Mouse (Mus musculus) kidney, embryonic 16.5 days (tissue): ENCODE measurements around the gene Tmc7. TPM values are rescaled to one million over a fixed set of nuclear protein-coding genes. Genes with fewer than 3 reads are reported as not detected.

Experiments used
- ATAC-seq: fragments of 200-750 bp; cut with Nextera tagmentation; 2 replicates; pipeline ENCODE4 v1.8.0; 2017; ENCODE audit warnings: moderate TSS enrichment; ENCODE audit not compliant: low FRiP score, low TSS enrichment
- H3K27ac ChIP-seq: fragments of 300-500 bp; sonication (generic); 2 replicates; pipeline ENCODE4 v1.5.1; 2014; ENCODE audit warnings: low read length
- H3K27me3 ChIP-seq: fragments of 300-500 bp; sonication (generic); 2 replicates; pipeline ENCODE4 v1.6.1; 2014; ENCODE audit warnings: low read length, control low read depth, mixed read lengths; ENCODE audit not compliant: insufficient read depth
- H3K36me3 ChIP-seq: fragments of 300-500 bp; sonication (generic); 2 replicates; pipeline ENCODE4 v1.6.1; 2014; ENCODE audit warnings: low read length, control low read depth, mixed read lengths; ENCODE audit not compliant: insufficient read depth
- H3K4me1 ChIP-seq: fragments of 300-500 bp; sonication (generic); 2 replicates; pipeline ENCODE4 v1.6.1; 2014; ENCODE audit warnings: low read length, control low read depth, mixed read lengths; ENCODE audit not compliant: insufficient read depth
- H3K4me2 ChIP-seq: fragments of 300-500 bp; sonication (generic); replicated peaks from 2 replicates; pipeline ENCODE4 v1.6.1; 2014; ENCODE audit warnings: low read depth, low read length
- H3K4me3 ChIP-seq: fragments of 300-500 bp; sonication (generic); 2 replicates; pipeline ENCODE4 v1.5.1; 2014; ENCODE audit warnings: mild to moderate bottlenecking, low read length
- H3K9ac ChIP-seq: fragments of 300-500 bp; sonication (generic); replicated peaks from 2 replicates; pipeline ENCODE4 v1.6.1; 2014; ENCODE audit warnings: low read length
- H3K9me3 ChIP-seq: fragments of 300-500 bp; sonication (generic); 2 replicates; pipeline ENCODE4 v1.6.1; 2016; ENCODE audit warnings: low read length, control low read depth
- WGBS: fragments of 180-500 bp; shearing (Covaris S2); extraction: QIAGEN DNeasy Blood & Tissue Kit; methylation state at CpG from one replicate; pipeline ENCODE4 v1.1.7; 2014; 5-methylcytosine and 5-hydroxymethylcytosine counted together
- polyA plus RNA-seq: library from polyadenylated mRNA; unstranded; fragments of >200 nt; fragmentation: Nextera tagmentation; extraction: Ambion mirVana; gene quantifications from 2 replicates; pipeline ENCODE4 v1.2.1, GENCODE M21; 2015

The Tmc7 gene
- polyA plus RNA-seq, 1 experiment from 2014 or later = 2.6 TPM

DNA sequence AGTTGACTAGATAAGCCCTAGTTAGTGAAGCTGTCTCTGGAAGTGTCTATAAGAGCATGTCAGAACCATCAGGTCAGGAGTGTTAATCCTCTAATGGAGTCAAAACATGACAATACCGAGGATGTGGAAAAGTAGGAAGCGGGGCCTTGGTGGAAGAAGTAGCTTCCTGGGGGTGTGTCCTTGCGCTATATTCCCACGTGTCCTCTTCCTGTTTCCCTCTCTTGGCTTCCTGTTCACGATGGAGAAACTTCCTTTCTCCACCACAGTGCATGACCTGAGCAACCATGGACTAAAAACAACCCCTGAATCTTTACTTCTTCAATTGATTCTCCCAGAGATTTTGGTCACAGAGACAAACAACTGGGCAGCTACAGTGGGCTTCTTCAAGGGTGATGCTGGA lies 62.5 kb downstream of the Tmc7 start:
- Histone ChIP-seq H3K4me2 (no peak overlapping the region), H3K4me3 (no peak overlapping the region), H3K36me3 (peaks cover 27% of the 10 kb centered on the region), H3K4me1 (no peaks in the 10 kb centered on the region; the same call in 1 of the 2 replicates), H3K9me3 (no peaks in the 10 kb centered on the region), H3K9ac (no peak overlapping the region), H3K27ac (no peak overlapping the region), H3K27me3 (no peaks in the 10 kb centered on the region)
- 80% methylated on average over 5 of the region's 5 CpGs for WGBS
- no peak for ATAC-seq

DNA sequence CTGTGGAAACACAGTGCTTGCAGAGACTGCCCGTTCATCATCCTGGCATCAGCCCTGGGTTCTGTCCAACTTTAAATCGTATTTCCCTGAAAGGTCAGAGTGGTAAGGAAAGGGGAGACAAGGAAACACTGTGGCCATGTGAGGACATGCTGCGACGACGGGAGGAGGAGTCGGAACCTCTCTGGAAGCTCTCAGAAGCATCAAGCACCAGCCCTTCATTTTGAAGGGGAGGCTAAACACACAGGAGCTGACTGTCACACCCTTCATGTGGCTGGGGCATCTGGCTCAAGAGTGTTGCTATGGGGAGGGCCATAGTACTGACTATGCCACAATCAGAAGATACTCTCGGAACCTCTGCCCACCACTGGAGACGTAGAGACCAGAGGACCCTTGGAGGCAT lies 64.9 kb downstream of the Tmc7 start:
- 80% methylated on average over 8 of the region's 8 CpGs for WGBS
- H3K4me2 ChIP-seq = no peak overlapping the region

DNA sequence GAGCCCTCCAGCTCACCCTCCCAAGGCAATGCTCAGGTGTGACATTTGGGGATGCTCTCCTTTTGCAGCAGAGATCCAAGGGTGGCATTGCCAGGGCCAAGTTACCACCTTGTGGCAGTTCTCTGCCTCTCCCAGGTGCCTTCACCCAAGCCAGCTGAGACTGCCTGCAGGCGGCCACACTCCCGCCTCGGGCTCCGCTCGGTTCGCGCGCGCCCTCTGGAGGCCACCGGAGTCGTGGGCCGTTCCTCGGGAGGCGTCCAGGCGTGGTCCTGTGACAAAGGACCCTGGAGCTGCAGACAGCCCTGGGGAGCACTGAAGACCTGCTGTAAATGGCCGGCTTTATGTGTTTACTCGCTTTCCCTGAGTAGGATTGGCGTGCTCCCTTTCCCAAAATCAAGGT lies 65.8 kb downstream of the Tmc7 start:
- Histone ChIP-seq H3K4me3 (no peak overlapping the region), H3K9me3 (no peaks in the 10 kb centered on the region), H3K27me3 (no peaks in the 10 kb centered on the region), H3K4me1 (no peaks in the 10 kb centered on the region; the same call in 1 of the 2 replicates), H3K4me2 (no peak overlapping the region), H3K9ac (no peak overlapping the region), H3K36me3 (peaks cover 5% of the 10 kb centered on the region), H3K27ac (no peak overlapping the region)
- ATAC-seq = peak; percentile 79
- 0% methylated on average over 18 of the region's 18 CpGs for WGBS

More for the DNA sequence above, 64.9 kb downstream of the Tmc7 start:
- Histone ChIP-seq H3K4me1 (no peaks in the 10 kb centered on the region; the same call in 1 of the 2 replicates), H3K27me3 (no peaks in the 10 kb centered on the region), H3K4me3 (no peak overlapping the region), H3K9me3 (no peaks in the 10 kb centered on the region), H3K27ac (no peak overlapping the region), H3K36me3 (peaks cover 10% of the 10 kb centered on the region), H3K9ac (no peak overlapping the region)
- no peak for ATAC-seq

DNA sequence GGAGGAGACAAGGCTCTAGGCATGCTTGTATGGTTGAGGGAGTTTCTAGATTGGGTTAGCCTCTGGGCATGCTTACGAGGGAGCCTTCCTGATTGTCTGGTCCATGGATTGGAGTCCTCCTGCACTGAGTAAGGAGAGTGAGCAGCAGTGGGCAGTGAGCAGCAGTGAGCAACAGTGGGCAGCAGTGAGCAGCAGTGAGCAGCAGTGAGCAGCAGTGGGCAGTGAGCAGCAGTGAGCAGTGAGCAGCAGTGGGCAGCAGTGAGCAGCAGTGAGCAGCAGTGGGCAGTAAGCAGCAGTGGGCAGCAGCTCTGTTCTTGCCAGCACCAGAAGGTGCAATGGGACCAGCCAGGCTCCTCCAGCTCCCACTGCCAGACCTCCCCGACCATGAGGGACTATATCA lies 66.7 kb downstream of the Tmc7 start:
- Histone ChIP-seq H3K27me3 (no peaks in the 10 kb centered on the region), H3K36me3 (peaks cover 5% of the 10 kb centered on the region), H3K4me3 (no peak overlapping the region), H3K9ac (no peak overlapping the region), H3K27ac (no peak overlapping the region), H3K4me2 (no peak overlapping the region), H3K4me1 (no peaks in the 10 kb centered on the region; the same call in 1 of the 2 replicates), H3K9me3 (no peaks in the 10 kb centered on the region)
- peak; percentile 62; the same call in 1 of the 2 replicates for ATAC-seq
- WGBS = 63% methylated on average over 2 of the region's 2 CpGs

DNA sequence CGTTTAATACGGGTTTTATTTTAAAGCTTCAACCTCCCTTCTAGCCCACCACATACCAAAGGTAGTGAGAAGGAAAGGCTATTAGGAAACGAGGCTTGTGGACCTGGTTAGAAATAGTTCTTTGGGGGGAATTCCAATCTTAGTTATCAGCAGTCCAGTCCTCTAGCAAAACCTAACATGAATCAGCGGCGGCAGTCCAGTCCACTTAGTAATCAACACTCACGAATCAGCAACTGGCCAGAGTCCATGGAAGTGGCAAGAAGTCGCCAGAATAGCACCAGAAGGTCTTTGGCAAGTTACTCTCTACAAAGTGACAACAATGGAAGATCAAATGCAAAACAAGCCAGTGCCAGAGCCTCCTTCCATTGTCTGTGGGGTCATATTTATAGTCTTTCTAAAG lies 76.0 kb downstream of the Tmc7 start:
- no peak overlapping the region for H3K4me2 ChIP-seq
- H3K4me3 ChIP-seq = no peak overlapping the region
- no peaks in the 10 kb centered on the region for H3K9me3 ChIP-seq
- H3K27ac ChIP-seq = no peak overlapping the region
- H3K36me3 ChIP-seq = no peaks in the 10 kb centered on the region
- 78% methylated on average over 7 of the region's 7 CpGs for WGBS
- no peak for ATAC-seq
- H3K4me1 ChIP-seq = no peaks in the 10 kb centered on the region
- H3K9ac ChIP-seq = no peak overlapping the region
- no peaks in the 10 kb centered on the region for H3K27me3 ChIP-seq

DNA sequence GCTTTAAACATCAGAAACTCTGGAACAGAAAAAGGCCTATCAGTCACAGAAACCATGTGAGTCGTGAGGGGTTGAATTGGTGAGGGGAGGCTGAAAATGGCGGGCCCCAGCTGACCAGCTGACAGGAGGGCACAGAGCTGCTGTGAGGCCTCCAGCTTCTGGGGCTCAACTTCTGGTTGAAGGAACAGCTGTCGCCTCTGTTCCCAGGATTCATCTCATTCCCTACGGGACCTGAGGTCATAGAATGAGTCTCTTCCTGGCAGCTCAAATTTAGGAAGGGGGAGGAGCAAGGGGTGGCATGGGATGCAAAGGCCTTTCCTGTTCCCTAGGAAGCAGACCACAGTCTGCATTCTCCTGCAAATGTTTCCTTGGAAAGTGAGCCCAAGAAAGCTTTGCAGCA lies 80.7 kb downstream of the Tmc7 start:
- Histone ChIP-seq H3K9ac (no peak overlapping the region), H3K4me2 (no peak overlapping the region), H3K4me3 (no peak overlapping the region), H3K27ac (no peak overlapping the region), H3K27me3 (no peaks in the 10 kb centered on the region), H3K9me3 (no peaks in the 10 kb centered on the region), H3K4me1 (no peaks in the 10 kb centered on the region), H3K36me3 (no peaks in the 10 kb centered on the region)
- 0 out of 2 replicates have a peak, but pooled peaks have one; percentile 32 for ATAC-seq
- WGBS = 58% methylated on average over 4 of the region's 4 CpGs

DNA sequence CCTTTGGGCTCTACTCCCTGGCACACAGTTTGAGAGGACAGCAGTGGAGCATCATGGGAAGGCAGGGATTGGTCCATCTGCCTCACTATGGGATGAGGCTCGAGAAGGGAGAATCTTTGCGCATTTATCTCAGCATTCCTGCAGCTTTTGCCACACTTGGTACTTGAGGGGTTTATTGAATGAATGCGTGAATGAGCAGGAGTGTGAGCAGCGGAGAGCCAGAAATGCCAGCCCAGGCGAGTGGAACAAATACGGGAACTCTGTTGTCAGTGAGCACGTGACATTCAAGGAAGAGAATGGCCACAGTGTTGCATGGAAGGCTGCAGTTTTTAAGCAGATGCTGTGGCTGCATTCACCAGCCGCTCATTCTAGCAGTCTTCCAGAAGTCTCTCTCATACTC lies 82.2 kb downstream of the Tmc7 start:
- H3K4me1 ChIP-seq = no peaks in the 10 kb centered on the region
- WGBS = 69% methylated on average over 8 of the region's 8 CpGs
- H3K27ac ChIP-seq = no peak overlapping the region

DNA sequence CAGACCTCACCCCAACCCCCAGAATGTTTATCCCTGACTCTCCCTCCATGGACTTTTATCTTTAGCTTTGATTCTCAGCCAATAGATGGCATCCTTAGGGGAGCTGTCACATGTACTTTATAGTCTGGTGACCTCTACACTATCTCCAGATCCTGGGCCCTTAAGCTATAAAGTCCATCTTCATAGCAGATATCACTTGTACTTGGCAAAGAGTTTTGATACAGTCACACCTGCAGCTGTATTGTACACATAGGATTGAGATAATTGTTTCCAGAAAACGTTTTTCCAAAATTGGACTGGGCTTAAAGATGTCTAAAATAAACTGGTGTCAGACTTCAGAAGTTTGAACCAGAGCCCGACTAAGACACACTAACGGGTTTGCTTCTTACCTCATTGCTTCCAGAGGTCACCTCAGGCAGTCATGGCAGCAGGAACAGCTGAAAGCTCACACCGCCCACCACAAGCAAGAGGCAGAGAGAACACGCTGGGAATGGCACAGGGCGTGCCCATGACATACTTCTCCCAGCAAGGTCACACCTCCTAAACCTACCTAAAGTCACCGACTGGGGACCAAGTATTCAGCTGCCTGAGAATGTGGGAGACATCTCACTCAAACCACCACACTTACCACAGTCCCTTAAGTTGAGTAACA lies 84.6 kb downstream of the Tmc7 start:
- WGBS = 53% methylated on average over 7 of the region's 7 CpGs
- Histone ChIP-seq H3K27ac (no peak overlapping the region), H3K36me3 (no peaks in the 10 kb centered on the region), H3K27me3 (no peaks in the 10 kb centered on the region), H3K4me2 (no peak overlapping the region), H3K9me3 (no peaks in the 10 kb centered on the region), H3K4me1 (no peaks in the 10 kb centered on the region), H3K4me3 (no peak overlapping the region), H3K9ac (no peak overlapping the region)
- ATAC-seq = no peak

More for the DNA sequence above, 82.2 kb downstream of the Tmc7 start:
- ATAC-seq = no peak
- H3K4me3 ChIP-seq = no peak overlapping the region
- no peak overlapping the region for H3K9ac ChIP-seq
- H3K36me3 ChIP-seq = no peaks in the 10 kb centered on the region
- no peaks in the 10 kb centered on the region for H3K27me3 ChIP-seq
- no peak overlapping the region for H3K4me2 ChIP-seq
- H3K9me3 ChIP-seq = no peaks in the 10 kb centered on the region

DNA sequence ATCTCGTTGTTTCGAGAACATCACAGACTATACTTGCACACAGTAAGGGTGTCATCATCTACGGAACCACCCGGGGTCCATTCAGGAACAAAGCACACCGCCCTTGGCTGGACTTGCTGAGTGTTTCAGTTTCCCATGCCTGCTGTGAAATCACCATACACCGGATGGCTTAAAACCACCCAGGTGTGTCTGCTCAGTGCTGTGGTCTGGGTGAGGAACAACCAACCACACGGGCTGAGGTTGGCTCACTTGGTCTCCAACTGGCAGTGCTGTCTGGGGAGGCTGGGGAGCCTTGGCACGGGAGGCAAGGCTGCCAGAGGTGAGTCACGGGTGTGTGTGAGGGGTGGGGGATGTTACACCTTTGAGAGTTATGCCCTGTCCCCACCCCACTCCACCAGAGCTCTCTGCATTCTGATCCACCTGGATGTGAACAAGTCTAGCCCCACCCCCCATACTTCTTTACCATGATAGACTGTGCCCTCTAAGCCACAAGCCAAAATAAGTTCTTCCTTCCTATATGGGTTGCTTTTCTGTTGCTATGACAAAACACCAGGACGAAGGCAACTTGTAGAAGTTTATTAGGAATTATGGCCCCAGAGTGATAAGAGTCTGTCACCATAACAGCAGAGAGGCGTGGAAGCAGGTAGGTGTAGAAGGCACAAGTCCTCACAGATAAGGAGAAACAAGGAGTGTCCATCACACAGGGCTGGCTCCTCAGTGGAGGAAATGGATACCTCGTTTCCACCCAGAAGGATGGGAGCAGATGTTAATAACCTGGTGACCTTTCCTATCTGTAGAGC lies 85.4 kb downstream of the Tmc7 start:
- ATAC-seq = no peak; the same call in 1 of the 2 replicates
- Histone ChIP-seq H3K27ac (no peak overlapping the region), H3K4me3 (no peak overlapping the region), H3K9ac (no peak overlapping the region), H3K27me3 (no peaks in the 10 kb centered on the region), H3K4me2 (no peak overlapping the region), H3K4me1 (no peaks in the 10 kb centered on the region), H3K36me3 (no peaks in the 10 kb centered on the region), H3K9me3 (no peaks in the 10 kb centered on the region)
- 80% methylated on average over 12 of the region's 12 CpGs for WGBS
